Mouse (Mus musculus): ENCODE measurements at regions not wholly inside any gene's neighbourhood (a gene's known extent, or its start where the extent isn't known, plus 50 kb on each side); places are given as distances from the start of the nearest gene placed in this dataset.

GRCm38 (mm10) chr3:18665738-18666137 is 717.5 kb downstream of the Cypt12 start:
- Histone ChIP-seq H3K79me2 (ENCODE audit: inconsistent target) (no peaks in the 10 kb centered on the region), H3K4me3 (ENCODE audit: inconsistent target) (no peak overlapping the region), H3K36me3 (ENCODE audit: inconsistent target) (no peaks in the 10 kb centered on the region), H3K27ac (no peak overlapping the region)
- 94% methylated on average over 2 of the region's 2 CpGs for WGBS (ENCODE audit: missing documents)

GRCm38 (mm10) chr3:18667726-18668125 is 719.5 kb downstream of the Cypt12 start:
- Histone ChIP-seq H3K4me3 (ENCODE audit: inconsistent target) (no peak overlapping the region), H3K79me2 (ENCODE audit: inconsistent target) (no peaks in the 10 kb centered on the region), H3K27ac (no peak overlapping the region), H3K36me3 (ENCODE audit: inconsistent target) (no peaks in the 10 kb centered on the region)
- WGBS (ENCODE audit: missing documents): 94% methylated on average over 4 of the region's 4 CpGs

- 81% methylated on average over 3 of the region's 3 CpGs for WGBS (ENCODE audit: missing documents)
- H3K4me3 ChIP-seq (ENCODE audit: inconsistent target): no peak overlapping the region
- H3K36me3 ChIP-seq (ENCODE audit: inconsistent target): no peaks in the 10 kb centered on the region
- H3K79me2 ChIP-seq (ENCODE audit: inconsistent target): no peaks in the 10 kb centered on the region
- H3K27ac ChIP-seq: no peak overlapping the region
Observed at GRCm38 (mm10) chr3:18668936-18669335, 720.7 kb downstream of the Cypt12 start.

GRCm38 (mm10) chr3:18670203-18670700 is 722.0 kb downstream of the Cypt12 start:
- H3K79me2 ChIP-seq (ENCODE audit: inconsistent target): no peaks in the 10 kb centered on the region
- 95% methylated on average over 5 of the region's 5 CpGs for WGBS (ENCODE audit: missing documents)
- no peak overlapping the region for H3K27ac ChIP-seq
- no peaks in the 10 kb centered on the region for H3K36me3 ChIP-seq (ENCODE audit: inconsistent target)
- no peak overlapping the region for H3K4me3 ChIP-seq (ENCODE audit: inconsistent target)

- WGBS (ENCODE audit: missing documents): 100% methylated on average over 1 of the region's 1 CpGs
- no peaks in the 10 kb centered on the region for H3K79me2 ChIP-seq (ENCODE audit: inconsistent target)
Observed at GRCm38 (mm10) chr3:18671681-18672080, 723.5 kb downstream of the Cypt12 start.

GRCm38 (mm10) chr3:18683346-18684101 is 735.3 kb downstream of the Cypt12 start:
- 82% methylated on average over 6 of the region's 6 CpGs for WGBS (ENCODE audit: missing documents)
- H3K4me3 ChIP-seq (ENCODE audit: inconsistent target): no peak overlapping the region

More at GRCm38 (mm10) chr3:18671681-18672080, 723.5 kb downstream of the Cypt12 start:
- H3K4me3 ChIP-seq (ENCODE audit: inconsistent target): no peak overlapping the region
- H3K27ac ChIP-seq: no peak overlapping the region
- no peaks in the 10 kb centered on the region for H3K36me3 ChIP-seq (ENCODE audit: inconsistent target)

GRCm38 (mm10) chr3:18695113-18695792 is 747.0 kb downstream of the Cypt12 start:
- H3K79me2 ChIP-seq (ENCODE audit: inconsistent target): no peaks in the 10 kb centered on the region
- 93% methylated on average over 4 of the region's 4 CpGs for whole genome bisulfite sequencing (ENCODE audit: missing documents)
- no peaks in the 10 kb centered on the region for H3K36me3 ChIP-seq (ENCODE audit: inconsistent target)
- no peak overlapping the region for H3K27ac ChIP-seq
- no peak overlapping the region for H3K4me3 ChIP-seq (ENCODE audit: inconsistent target)

More at GRCm38 (mm10) chr3:18683346-18684101, 735.3 kb downstream of the Cypt12 start:
- Histone ChIP-seq H3K27ac (no peak overlapping the region), H3K36me3 (ENCODE audit: inconsistent target) (no peaks in the 10 kb centered on the region), H3K79me2 (ENCODE audit: inconsistent target) (no peaks in the 10 kb centered on the region)

GRCm38 (mm10) chr3:18696981-18697660 is 748.9 kb downstream of the Cypt12 start:
- WGBS (ENCODE audit: missing documents): 100% methylated on average over 2 of the region's 2 CpGs
- H3K79me2 ChIP-seq (ENCODE audit: inconsistent target): no peaks in the 10 kb centered on the region
- H3K36me3 ChIP-seq (ENCODE audit: inconsistent target): no peaks in the 10 kb centered on the region
- H3K27ac ChIP-seq: no peak overlapping the region
- no peak overlapping the region for H3K4me3 ChIP-seq (ENCODE audit: inconsistent target)

- Histone ChIP-seq H3K4me3 (ENCODE audit: inconsistent target) (no peak overlapping the region), H3K27ac (no peak overlapping the region), H3K36me3 (ENCODE audit: inconsistent target) (no peaks in the 10 kb centered on the region), H3K79me2 (ENCODE audit: inconsistent target) (no peaks in the 10 kb centered on the region)
Observed at GRCm38 (mm10) chr3:18698106-18698505, 749.9 kb downstream of the Cypt12 start.

GRCm38 (mm10) chr3:18705165-18705564 is 757.0 kb downstream of the Cypt12 start:
- no peaks in the 10 kb centered on the region for H3K79me2 ChIP-seq (ENCODE audit: inconsistent target)
- H3K27ac ChIP-seq: no peak overlapping the region
- no peak overlapping the region for H3K4me3 ChIP-seq (ENCODE audit: inconsistent target)
- H3K36me3 ChIP-seq (ENCODE audit: inconsistent target): no peaks in the 10 kb centered on the region
- 86% methylated on average over 6 of the region's 6 CpGs for WGBS (ENCODE audit: missing documents)

GRCm38 (mm10) chr3:18705756-18706155 is 757.5 kb downstream of the Cypt12 start:
- no peak overlapping the region for H3K27ac ChIP-seq
- no peak overlapping the region for H3K4me3 ChIP-seq (ENCODE audit: inconsistent target)
- no peaks in the 10 kb centered on the region for H3K36me3 ChIP-seq (ENCODE audit: inconsistent target)
- H3K79me2 ChIP-seq (ENCODE audit: inconsistent target): no peaks in the 10 kb centered on the region
- 84% methylated on average over 5 of the region's 9 CpGs for WGBS (ENCODE audit: missing documents)

- Histone ChIP-seq H3K36me3 (ENCODE audit: inconsistent target) (no peaks in the 10 kb centered on the region), H3K27ac (no peak overlapping the region), H3K79me2 (ENCODE audit: inconsistent target) (no peaks in the 10 kb centered on the region), H3K4me3 (ENCODE audit: inconsistent target) (no peak overlapping the region)
Observed at GRCm38 (mm10) chr3:18706356-18706755, 758.1 kb downstream of the Cypt12 start.

- Histone ChIP-seq H3K27ac (no peak overlapping the region), H3K79me2 (ENCODE audit: inconsistent target) (no peaks in the 10 kb centered on the region), H3K36me3 (ENCODE audit: inconsistent target) (no peaks in the 10 kb centered on the region), H3K4me3 (ENCODE audit: inconsistent target) (no peak overlapping the region)
- WGBS (ENCODE audit: missing documents): 78% methylated on average over 3 of the region's 3 CpGs
Observed at GRCm38 (mm10) chr3:18707730-18708129, 759.5 kb downstream of the Cypt12 start.

- no peak overlapping the region for H3K4me3 ChIP-seq (ENCODE audit: inconsistent target)
- H3K79me2 ChIP-seq (ENCODE audit: inconsistent target): no peaks in the 10 kb centered on the region
- no peak overlapping the region for H3K27ac ChIP-seq
- no peaks in the 10 kb centered on the region for H3K36me3 ChIP-seq (ENCODE audit: inconsistent target)
- WGBS (ENCODE audit: missing documents): 53% methylated on average over 1 of the region's 1 CpGs
Observed at GRCm38 (mm10) chr3:18711661-18712060, 763.5 kb downstream of the Cypt12 start.

- H3K4me3 ChIP-seq (ENCODE audit: inconsistent target): no peak overlapping the region
- H3K79me2 ChIP-seq (ENCODE audit: inconsistent target): no peaks in the 10 kb centered on the region
- WGBS (ENCODE audit: missing documents): 94% methylated on average over 7 of the region's 7 CpGs
- no peak overlapping the region for H3K27ac ChIP-seq
- no peaks in the 10 kb centered on the region for H3K36me3 ChIP-seq (ENCODE audit: inconsistent target)
Observed at GRCm38 (mm10) chr3:18713986-18714385, 765.8 kb downstream of the Cypt12 start.

All from macrophage (primary cell).